Mouse (Mus musculus) heart, postnatal 4 days (tissue): ENCODE measurements at regions not wholly inside any gene's neighbourhood (a gene's known extent, or its start where the extent isn't known, plus 50 kb on each side); places are given as distances from the start of the nearest gene placed in this dataset.
"Not testable (repeated sequence)": the region's sequence is repeated elsewhere in the genome, so short reads cannot be mapped to it uniquely, and the experiment has no call there.

Experiments used
- DNase-seq: peaks from one replicate; pipeline ENCODE4 v3.0.0; 2021

DNA sequence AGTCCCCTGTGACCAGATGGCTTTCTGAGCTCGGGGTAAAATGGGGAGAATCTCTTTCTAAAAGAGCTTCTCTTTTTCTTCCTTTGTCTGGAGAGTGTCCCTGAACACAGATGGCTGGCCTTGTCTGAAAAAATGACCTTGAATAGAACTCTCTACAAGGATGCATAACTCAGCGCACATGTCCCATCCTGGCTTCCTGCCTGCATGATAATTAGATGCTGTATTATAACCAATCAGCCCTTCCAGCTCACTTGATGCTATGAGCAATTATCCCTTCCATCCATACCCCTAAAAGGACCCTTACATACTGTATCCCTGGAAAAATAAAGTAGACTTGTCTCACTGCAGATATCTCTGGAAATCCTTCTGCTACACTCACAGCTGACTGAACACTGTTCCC lies 199.7 kb upstream of the Slc7a11 start:
- no peak for DNase-seq

DNA sequence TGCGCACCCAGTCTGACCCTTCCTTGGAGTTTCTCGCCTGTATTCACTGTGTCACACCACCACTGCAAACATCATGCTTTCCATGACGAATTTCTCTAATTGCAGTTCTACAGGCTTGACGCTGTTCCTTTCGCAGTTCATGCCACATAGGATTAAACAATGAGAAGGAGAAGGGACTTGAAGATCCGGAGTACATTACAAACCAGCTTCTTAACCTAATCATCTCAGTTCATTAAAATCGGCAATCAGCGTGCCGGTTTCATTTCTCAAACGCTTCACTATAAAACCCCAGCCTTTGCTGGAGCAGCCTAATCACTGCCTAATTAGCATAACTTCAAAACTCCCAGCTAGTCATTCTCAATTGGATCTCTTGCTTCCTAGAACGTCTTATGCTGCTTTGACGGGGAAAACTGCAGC lies 196.5 kb upstream of the Slc7a11 start:
- DNase-seq, result no peak

- DNase-seq, result no peak
These were observed 191.2 kb upstream of the Slc7a11 start for GRCm38 (mm10) chr3:50634457-50635075.

DNA sequence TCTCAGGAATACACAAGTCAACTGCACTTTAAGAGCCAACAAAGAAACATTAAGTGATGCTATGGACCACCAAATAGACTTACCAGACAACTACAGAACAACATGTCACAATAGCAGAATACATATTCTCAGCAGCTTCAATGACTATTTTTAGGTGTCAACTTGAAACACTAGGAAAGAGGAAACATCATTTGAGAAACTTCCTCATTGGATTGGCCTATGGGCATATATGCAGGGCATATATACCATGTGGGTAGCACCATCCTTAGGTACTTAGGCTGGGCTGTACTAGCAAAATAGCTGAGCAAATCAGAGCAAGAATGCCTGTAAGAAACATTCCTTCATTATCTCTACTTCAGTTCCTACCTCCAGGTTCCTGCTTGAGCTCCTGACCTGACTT lies 187.9 kb upstream of the Slc7a11 start:
- DNase-seq, result no peak

GRCm38 (mm10) chr3:50628092-50628696 lies 184.8 kb upstream of the Slc7a11 start:
- peak; percentile 10 for DNase-seq

DNA sequence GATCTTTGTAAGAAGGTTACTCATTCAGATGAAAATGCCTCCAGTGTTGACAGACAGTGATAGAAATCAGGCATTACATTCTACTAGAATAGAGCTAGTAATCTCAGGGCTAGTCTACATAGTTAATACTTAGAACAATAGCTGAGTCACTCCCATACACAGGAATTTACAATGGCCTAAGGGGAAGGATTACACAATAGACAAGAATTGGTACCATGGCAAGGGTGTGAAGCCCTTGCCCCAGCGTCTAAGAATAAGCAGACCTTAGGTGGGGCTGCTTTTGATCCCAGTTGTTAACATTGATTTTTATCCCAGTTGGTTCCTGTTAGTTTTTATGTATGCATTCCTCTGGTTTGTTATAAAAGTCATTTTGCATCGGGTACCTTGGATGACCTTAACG lies 177.8 kb upstream of the Slc7a11 start:
- not testable (repeated sequence) for DNase-seq

DNA sequence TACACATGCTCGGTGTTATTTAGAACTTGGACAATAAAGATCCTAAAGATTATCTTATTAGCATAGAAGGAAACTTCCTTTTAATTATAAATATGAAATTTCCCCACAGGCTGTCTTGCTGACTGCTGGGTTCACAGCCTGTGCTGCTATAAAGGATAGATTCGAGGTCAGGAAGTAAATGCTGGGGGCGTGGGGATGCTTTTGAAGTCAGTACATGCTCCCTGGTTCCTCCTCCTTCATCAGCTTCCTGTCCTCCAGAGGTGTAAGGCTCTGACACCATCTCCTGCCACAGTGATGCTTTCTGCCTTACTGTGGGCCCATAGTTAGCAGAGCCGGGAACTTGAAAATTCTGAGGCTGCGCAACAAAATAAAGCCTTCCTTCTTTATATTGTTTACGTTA lies 175.6 kb upstream of the Slc7a11 start:
- DNase-seq, result no peak

DNA sequence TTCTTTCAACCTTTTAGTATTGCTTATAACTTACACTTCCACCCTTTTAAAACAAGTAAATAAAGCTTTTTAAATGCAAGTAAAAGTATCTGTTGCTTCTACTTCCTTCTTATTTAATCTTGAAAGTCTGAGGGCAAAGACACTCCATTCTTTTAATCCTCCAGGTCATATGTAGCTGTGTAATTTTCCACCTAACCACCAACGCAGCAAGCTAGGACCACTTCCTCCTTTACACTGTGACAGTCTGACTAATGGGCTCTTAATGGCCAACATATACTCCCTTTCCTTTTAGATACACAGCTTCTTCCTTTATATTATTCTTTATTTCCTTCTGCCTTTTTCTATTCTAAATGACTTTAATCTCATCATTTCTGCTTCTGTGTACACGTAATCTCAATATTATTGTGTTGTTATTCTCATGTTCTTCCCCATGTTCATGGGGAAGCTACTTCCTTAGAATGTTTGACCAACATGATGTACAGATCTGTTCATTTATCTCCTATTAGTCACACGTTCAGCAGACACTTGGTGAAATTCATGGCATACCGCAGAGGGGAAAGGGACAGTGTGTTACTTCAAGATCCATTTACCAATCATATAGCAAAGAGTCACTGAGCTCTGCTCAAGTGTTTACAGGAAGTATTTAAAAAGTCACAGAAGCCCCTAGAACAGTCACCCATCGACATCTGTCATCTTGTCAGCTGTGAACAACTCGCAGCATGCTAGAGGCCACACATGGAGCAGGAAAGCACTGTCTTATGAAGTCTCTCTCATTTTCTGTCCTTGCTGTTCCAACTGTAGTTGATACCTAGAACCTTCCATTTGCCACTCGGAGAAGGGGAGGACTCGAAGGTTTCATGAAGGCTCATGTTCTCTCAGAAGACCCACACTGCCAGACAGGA lies 172.2 kb upstream of the Slc7a11 start:
- DNase-seq, result no peak

DNA sequence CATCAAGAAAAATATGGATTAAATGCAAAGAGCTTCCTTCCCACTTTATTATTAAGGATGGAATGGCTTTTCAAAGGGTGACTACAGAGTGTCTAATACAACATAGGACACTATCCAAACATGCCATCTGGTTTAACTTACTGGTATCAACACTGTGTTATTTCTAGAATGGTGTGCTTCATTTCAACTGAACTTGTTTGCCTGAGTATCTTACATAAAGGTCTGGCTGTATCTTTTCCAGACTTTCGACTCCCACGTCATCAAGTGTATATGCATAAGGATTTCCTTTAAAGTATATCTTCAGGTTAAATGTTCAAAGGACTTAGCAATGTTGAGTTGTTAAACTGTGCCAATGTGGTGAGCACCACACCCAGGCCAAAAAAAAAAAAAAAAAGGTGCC lies 169.6 kb upstream of the Slc7a11 start:
- no peak for DNase-seq

DNA sequence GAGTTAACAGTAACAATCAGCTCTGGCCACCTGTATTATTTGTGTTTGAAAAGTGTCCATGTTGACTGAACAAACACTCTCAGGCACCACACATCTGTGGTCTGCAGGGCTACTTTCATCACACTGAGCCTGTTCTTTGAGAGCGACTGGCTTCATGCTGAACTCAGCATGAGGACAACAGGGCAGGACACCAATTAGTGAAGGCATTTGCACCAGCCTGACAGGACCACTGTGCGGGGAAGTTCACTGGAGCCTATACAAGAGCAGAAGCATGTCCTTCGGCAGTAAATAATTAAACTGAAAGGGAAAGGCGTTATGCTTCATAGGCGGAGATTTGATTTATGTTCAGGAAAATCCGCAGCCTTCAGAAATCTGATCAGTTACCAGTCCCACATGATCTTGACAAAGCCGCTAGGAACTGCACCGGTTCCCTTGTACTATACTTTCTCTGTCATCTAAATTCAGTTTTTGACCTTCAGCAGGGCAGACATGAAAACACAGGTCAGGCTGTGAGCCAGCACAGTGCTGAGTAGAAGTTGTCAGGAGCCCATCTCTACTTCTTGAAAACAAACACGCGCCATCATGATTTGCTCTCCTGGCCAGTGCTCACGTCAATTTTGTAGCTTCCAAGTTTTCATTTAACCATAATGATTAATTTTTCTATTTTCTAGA lies 166.1 kb upstream of the Slc7a11 start:
- no peak for DNase-seq

DNA sequence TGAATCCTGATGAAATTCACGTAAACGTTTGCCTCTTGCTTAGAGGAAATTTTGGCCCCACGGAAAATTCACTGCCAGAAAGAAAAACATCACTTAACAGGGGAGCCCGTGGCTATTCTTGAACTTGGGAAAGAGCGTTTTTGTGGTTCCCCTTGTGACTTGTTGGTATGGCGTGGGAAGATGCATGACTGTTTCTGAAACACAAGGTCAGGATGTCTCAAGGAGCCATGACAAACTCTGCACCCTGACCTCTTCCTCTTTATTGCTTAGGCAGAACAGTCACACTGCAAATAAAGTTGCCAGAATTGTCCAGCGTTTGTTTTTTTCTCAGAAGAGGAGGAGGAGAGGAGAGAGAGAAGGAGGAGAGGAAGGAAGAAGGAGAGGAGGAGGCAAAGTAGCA lies 164.3 kb upstream of the Slc7a11 start:
- no peak for DNase-seq

DNA sequence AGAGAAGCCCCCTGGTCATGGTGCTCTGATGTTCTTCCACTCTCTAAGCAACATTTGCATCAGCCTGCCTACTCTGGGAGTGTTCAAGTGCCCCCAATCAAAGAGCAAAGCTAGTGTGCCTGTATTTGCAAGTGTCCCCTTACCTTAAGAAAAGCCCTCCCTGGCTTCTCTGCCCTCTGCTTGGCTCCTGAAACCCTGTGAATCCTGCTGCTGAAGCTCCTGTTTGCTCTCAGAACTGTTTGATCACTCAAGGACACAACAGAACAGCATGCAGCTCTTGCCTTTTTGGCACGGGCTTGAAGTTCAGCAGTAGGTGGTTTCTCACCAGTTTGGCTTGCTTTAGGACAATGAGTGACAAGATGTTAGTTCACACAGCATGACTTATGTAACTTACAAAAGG lies 163.6 kb upstream of the Slc7a11 start:
- DNase-seq, result no peak

DNA sequence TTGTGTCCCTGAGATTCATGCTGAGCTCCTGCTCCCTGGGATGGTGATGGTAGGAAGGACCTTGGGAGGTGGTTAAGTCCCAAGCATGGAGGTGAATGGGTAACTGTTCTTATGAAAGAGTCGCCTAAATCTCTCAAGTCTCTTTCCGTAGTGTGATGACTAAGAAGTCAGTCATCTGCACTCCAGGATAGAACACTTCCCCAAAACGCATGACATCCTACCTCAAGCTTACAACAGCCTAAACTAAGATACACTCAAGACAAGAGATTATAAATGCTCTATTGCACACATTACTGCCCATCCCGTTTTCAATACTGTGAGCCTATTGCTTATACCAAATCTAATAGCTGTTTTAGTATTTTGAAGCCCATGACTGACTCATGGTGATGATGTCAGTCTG lies 162.3 kb upstream of the Slc7a11 start:
- no peak for DNase-seq

DNA sequence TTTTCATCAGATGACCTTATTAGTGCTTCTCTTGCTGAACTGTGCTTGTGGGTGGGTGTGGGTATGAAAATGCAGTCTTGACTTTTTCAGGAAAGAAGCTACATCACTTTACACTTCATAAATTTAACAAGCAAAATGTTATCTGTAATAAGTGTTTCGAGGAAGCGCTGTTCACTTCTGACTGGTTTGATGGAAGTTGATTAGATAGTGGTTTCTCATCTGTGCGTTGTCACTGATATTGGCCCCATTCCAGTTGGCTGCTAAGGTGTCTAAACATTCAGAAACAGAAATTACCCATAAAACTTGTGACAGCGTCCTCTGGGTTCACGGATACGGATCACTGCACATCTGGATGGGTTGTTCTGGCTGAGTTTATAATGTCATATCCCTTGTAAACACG lies 159.8 kb upstream of the Slc7a11 start:
- no peak for DNase-seq

GRCm38 (mm10) chr3:50595732-50596131 lies 152.3 kb upstream of the Slc7a11 start:
- no peak for DNase-seq

GRCm38 (mm10) chr3:50584323-50584722 lies 140.9 kb upstream of the Slc7a11 start:
- no peak for DNase-seq

DNA sequence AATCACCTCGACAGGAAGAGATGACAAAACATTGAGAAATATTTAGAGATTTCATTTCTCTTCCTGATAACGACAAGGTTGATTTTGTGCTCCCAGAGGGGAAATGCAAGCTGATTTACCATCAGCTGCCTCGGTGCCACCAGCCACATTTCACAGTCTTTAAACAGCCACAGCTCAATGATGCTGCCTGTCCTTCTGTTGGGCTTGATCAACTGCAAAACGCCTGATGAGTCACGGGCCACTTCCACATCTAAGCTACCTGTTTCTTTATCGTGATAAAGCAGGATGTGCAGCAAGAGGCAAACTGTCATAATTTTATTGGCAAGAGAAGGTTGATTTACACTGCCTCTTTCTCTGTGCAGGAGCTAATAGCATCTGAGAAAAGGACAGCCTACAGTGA lies 140.1 kb upstream of the Slc7a11 start:
- DNase-seq, result no peak

GRCm38 (mm10) chr3:50574388-50574787 lies 131.0 kb upstream of the Slc7a11 start:
- no peak for DNase-seq

GRCm38 (mm10) chr3:50570027-50570426 lies 126.6 kb upstream of the Slc7a11 start:
- DNase-seq, result no peak

GRCm38 (mm10) chr3:50569565-50569964 lies 126.2 kb upstream of the Slc7a11 start:
- DNase-seq, result peak; percentile 42

- DNase-seq, result no peak
These were observed 110.7 kb upstream of the Slc7a11 start for GRCm38 (mm10) chr3:50554150-50554549.

- DNase-seq, result no peak
These were observed 105.2 kb upstream of the Slc7a11 start for GRCm38 (mm10) chr3:50548568-50548967.

- no peak for DNase-seq
These were observed 87.2 kb upstream of the Slc7a11 start for GRCm38 (mm10) chr3:50530654-50531053.
